Mouse (Mus musculus): ENCODE measurements at regions not wholly inside any gene's neighbourhood (a gene's known extent, or its start where the extent isn't known, plus 50 kb on each side); places are given as distances from the start of the nearest gene placed in this dataset.

DNA sequence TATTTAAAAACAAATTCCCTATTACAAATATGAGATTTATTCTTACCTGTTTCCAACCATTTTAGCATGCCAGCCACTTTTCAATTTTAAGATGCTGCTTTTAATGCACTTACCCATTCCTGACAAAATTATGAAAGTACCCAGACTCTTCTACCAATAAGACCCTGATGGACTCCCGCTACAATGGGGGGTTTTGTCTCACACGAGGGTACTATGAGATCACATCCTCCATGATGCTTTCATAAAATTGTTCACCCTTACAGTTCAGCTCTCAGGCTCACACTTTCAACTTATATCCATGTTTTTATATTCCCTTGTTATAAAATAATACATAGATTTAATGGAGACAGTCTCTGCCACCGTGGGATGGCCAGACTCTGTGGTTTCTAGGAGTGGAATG, 68.1 kb upstream of the Adamts18 start:
- H3K27me3 ChIP-seq (replicated peaks): no peaks in the 10 kb centered on the region
- H3K4me3 ChIP-seq: no peak overlapping the region
- no peaks in the 10 kb centered on the region for H3K36me3 ChIP-seq
- H3K9me3 ChIP-seq (replicated peaks): no peaks in the 10 kb centered on the region
- H3K4me1 ChIP-seq (replicated peaks): no peaks in the 10 kb centered on the region
- no peak overlapping the region for H3K4me2 ChIP-seq
- 74% methylated on average over 3 of the region's 3 CpGs for WGBS
- H3K9ac ChIP-seq: no peak overlapping the region
- ATAC-seq (ENCODE audit: insufficient number of reproducible peaks, low FRiP score): no peak
- no peak overlapping the region for H3K27ac ChIP-seq (ENCODE audit: poor library complexity, severe bottlenecking)

DNA sequence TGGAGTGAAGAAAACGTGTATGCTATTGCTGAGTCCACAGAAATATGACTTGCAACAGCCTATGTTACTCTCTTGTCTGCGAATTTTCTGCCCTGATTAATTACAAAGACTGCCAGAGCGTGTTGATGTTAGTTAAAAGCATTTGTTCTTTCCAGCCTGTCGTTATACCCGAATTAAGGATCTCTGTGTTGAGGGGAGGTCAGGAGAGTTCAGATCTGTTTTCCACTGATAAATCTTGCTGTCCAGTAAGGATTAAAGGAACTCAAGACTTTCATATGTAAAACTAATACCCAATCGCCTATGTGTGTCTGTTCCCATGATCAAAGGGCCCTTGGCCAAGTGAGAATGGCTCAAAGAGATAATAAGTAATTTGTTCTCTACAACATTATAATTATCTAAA, 68.7 kb upstream of the Adamts18 start:
- ATAC-seq (ENCODE audit: insufficient number of reproducible peaks, low FRiP score): no peak
- no peak overlapping the region for H3K9ac ChIP-seq
- H3K27me3 ChIP-seq (replicated peaks): no peaks in the 10 kb centered on the region
- no peak overlapping the region for H3K27ac ChIP-seq (ENCODE audit: poor library complexity, severe bottlenecking)
- no peaks in the 10 kb centered on the region for H3K4me1 ChIP-seq (replicated peaks)
- H3K4me3 ChIP-seq: no peak overlapping the region
- WGBS: 55% methylated on average over 6 of the region's 6 CpGs
- no peaks in the 10 kb centered on the region for H3K36me3 ChIP-seq
- no peak overlapping the region for H3K4me2 ChIP-seq
- no peaks in the 10 kb centered on the region for H3K9me3 ChIP-seq (replicated peaks)

DNA sequence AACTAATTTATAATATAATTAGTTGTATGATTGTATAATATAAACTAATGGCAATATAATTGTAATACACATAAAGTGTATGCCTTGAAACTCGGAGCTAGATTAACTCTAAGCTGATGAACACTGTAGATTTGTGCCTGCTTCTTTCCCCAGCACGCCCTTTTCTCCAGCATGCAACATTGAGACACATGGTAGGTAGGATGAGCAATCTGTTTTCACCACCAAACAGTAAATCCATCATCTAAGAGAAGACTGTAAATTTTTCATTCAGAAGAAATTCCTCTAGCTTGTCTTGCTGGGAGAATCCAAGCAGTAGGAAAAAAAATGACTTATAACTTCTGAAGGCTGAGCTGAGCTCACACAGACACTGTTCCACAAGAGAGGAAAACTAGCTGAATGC, 71.8 kb upstream of the Adamts18 start:
- Histone ChIP-seq H3K27ac (ENCODE audit: poor library complexity, severe bottlenecking) (no peak overlapping the region), H3K4me3 (no peak overlapping the region), H3K9me3 (replicated peaks) (no peaks in the 10 kb centered on the region), H3K27me3 (replicated peaks) (no peaks in the 10 kb centered on the region), H3K4me2 (no peak overlapping the region), H3K9ac (no peak overlapping the region), H3K36me3 (no peaks in the 10 kb centered on the region), H3K4me1 (replicated peaks) (no peaks in the 10 kb centered on the region)
- no peak for ATAC-seq (ENCODE audit: insufficient number of reproducible peaks, low FRiP score)
- WGBS: 65% methylated on average over 2 of the region's 2 CpGs

GRCm38 (mm10) chr8:113923381-113923780, 74.8 kb upstream of the Adamts18 start:
- Histone ChIP-seq H3K27ac (ENCODE audit: poor library complexity, severe bottlenecking) (no peak overlapping the region), H3K4me1 (replicated peaks) (no peaks in the 10 kb centered on the region), H3K9ac (no peak overlapping the region), H3K27me3 (replicated peaks) (no peaks in the 10 kb centered on the region), H3K9me3 (replicated peaks) (no peaks in the 10 kb centered on the region), H3K4me3 (no peak overlapping the region), H3K4me2 (no peak overlapping the region), H3K36me3 (no peaks in the 10 kb centered on the region)
- ATAC-seq (ENCODE audit: insufficient number of reproducible peaks, low FRiP score): no peak
- 63% methylated on average over 3 of the region's 3 CpGs for WGBS

DNA sequence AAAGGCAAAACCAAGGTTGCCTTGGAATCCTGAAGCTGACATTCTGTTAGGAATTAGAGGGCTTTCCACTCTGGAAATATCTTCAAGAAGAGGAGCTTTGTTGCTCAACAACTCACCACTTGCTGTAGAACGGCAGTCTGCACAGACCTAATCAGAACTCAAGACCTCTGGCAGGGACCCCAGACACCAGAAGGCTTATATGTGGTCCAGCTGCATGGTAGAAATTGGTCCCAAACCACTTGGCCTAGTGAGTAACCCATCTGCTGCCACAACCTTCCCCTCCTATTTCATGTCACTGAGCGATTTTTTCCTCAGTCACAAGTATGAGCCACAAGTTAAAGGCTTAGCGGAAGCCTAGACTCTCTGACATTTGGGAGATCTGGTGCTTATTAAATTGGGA, 105.2 kb upstream of the Adamts18 start:
- no peak overlapping the region for H3K4me3 ChIP-seq
- H3K9me3 ChIP-seq (replicated peaks): no peaks in the 10 kb centered on the region
- no peak overlapping the region for H3K27ac ChIP-seq (ENCODE audit: poor library complexity, severe bottlenecking)
- ATAC-seq (ENCODE audit: insufficient number of reproducible peaks, low FRiP score): no peak
- no peak overlapping the region for H3K9ac ChIP-seq
- WGBS: 78% methylated on average over 3 of the region's 3 CpGs
- H3K36me3 ChIP-seq: no peaks in the 10 kb centered on the region
- no peaks in the 10 kb centered on the region for H3K27me3 ChIP-seq (replicated peaks)
- H3K4me1 ChIP-seq (replicated peaks): no peaks in the 10 kb centered on the region
- no peak overlapping the region for H3K4me2 ChIP-seq

DNA sequence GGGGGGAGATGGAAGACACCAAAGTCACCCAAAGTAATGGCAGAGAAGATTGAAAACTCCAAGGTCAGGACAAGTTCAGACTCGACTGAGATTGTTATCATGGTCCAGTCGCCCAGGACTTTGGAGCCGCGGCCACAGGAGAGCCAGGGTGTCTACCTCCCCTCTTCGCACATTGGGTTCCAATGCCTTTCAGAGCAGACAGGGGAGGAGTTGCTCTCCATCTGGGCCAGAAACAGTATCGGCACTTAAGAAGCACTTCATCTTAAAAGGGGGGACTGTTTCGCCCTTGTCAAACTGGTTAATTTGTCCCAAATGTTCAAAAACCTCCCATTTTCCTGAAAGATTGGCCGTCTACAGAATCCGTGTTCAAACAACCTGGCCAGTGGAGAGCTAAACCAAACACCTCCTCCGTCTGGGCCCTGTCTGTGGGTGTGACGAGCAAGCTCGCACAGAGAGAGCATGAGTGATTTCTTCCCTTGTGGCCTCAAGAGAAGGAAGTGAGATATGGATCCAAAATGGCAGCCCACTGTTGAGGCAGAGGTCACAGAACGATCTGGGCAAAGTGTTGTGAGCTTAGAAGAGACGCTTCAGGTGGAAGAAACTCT, 108.0 kb upstream of the Adamts18 start:
- no peak for ATAC-seq (ENCODE audit: insufficient number of reproducible peaks, low FRiP score)
- Histone ChIP-seq H3K4me2 (no peak overlapping the region), H3K36me3 (no peaks in the 10 kb centered on the region), H3K27ac (ENCODE audit: poor library complexity, severe bottlenecking) (no peak overlapping the region), H3K4me1 (replicated peaks) (no peaks in the 10 kb centered on the region), H3K4me3 (no peak overlapping the region), H3K9ac (no peak overlapping the region), H3K9me3 (replicated peaks) (no peaks in the 10 kb centered on the region), H3K27me3 (replicated peaks) (no peaks in the 10 kb centered on the region)
- WGBS: 75% methylated on average over 14 of the region's 14 CpGs

DNA sequence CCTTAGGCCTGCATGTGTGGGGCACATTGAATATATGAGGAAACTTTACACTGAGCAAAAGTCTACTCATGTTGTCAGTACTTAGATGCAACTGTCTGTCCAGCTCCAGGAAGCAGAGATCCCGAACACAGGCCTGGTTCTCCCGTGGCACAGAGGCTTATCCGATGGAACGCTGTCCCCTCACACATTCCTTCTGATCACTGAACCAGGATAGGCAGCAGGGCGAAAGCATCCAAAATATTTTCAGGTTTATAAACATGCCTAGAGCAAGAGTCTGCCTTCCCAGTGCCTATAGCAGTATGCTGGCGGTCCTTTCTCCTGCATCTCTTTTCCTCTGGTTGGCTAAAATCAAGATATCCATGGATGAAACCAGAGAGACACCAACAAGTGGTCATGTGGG, 109.3 kb upstream of the Adamts18 start:
- H3K9ac ChIP-seq: no peak overlapping the region
- WGBS: 52% methylated on average over 6 of the region's 6 CpGs
- ATAC-seq (ENCODE audit: insufficient number of reproducible peaks, low FRiP score): no peak
- no peaks in the 10 kb centered on the region for H3K36me3 ChIP-seq
- no peak overlapping the region for H3K4me3 ChIP-seq
- no peaks in the 10 kb centered on the region for H3K9me3 ChIP-seq (replicated peaks)
- H3K27ac ChIP-seq (ENCODE audit: poor library complexity, severe bottlenecking): no peak overlapping the region
- no peaks in the 10 kb centered on the region for H3K27me3 ChIP-seq (replicated peaks)
- H3K4me2 ChIP-seq: no peak overlapping the region
- H3K4me1 ChIP-seq (replicated peaks): no peaks in the 10 kb centered on the region

DNA sequence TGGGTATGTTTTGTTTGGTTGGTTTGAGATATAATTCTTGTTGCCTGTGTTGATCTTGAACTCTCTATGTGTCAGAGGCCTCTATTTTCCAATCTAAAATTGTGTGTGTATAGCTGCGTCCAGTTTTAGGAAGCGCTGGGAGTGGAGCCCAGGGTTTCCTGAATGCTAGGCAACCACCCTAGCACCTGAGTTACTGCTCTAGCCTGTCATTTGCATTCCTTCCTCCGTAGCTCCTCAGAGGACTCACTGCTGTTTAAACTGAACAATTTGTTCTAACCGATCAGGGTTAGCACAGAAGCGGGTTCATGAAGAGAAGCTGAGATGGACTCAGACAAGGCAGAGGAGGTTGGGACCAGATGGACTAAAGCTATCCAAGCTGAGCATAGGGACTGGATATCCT, 127.3 kb upstream of the Adamts18 start:
- Histone ChIP-seq H3K4me1 (replicated peaks) (no peaks in the 10 kb centered on the region), H3K9me3 (replicated peaks) (peaks cover 6% of the 10 kb centered on the region), H3K9ac (no peak overlapping the region), H3K36me3 (no peaks in the 10 kb centered on the region), H3K4me2 (no peak overlapping the region), H3K27me3 (replicated peaks) (peaks cover 22% of the 10 kb centered on the region), H3K4me3 (no peak overlapping the region), H3K27ac (ENCODE audit: poor library complexity, severe bottlenecking) (no peak overlapping the region)
- ATAC-seq (ENCODE audit: insufficient number of reproducible peaks, low FRiP score): no peak
- WGBS: 73% methylated on average over 5 of the region's 5 CpGs

DNA sequence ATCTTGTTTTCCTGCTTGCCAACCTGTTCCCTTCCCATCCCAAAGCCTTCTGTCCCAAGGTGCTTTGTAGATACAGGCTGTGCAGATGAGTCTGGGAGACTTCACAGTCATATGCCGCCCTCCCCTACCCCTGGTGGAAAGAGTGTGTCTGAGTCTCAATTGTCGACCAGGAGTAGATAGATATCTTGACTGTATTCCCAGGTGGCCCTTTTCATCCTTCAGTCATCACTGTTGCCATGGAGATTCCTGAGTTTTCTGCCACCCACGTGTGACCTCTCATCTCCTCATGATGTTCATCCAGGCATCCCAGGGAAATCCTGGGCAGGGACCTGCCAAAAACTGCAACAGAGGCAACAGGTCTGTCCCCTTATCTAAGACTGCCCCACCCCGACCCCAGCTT, 128.1 kb upstream of the Adamts18 start:
- Histone ChIP-seq H3K4me1 (replicated peaks) (no peaks in the 10 kb centered on the region), H3K9ac (no peak overlapping the region), H3K36me3 (no peaks in the 10 kb centered on the region), H3K4me2 (no peak overlapping the region), H3K27ac (ENCODE audit: poor library complexity, severe bottlenecking) (no peak overlapping the region), H3K9me3 (replicated peaks) (peaks cover 6% of the 10 kb centered on the region), H3K4me3 (no peak overlapping the region), H3K27me3 (replicated peaks) (peaks cover 30% of the 10 kb centered on the region)
- no peak for ATAC-seq (ENCODE audit: insufficient number of reproducible peaks, low FRiP score)
- 30% methylated on average over 4 of the region's 4 CpGs for WGBS

DNA sequence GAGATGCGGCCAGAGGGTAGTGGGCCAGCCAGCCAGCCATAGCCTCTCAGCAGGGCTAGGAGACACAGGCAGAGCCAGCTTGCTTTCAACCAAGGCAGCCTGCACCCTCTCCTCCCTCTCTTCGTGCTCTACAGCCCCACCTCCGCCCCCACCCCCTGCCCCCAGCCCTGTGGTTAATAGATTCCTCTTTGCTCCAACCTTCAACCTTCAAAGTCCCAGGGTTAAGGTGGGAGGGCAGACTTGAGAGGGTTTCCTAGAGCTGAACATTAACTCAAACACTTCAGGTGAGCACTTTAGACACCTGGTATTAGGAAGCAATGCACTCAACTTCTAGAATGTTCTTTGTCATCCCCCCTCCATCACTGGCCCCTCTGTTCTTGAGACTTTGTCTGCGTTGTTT, 128.5 kb upstream of the Adamts18 start:
- WGBS: 36% methylated on average over 4 of the region's 4 CpGs
- ATAC-seq (ENCODE audit: insufficient number of reproducible peaks, low FRiP score): no peak
- H3K27me3 ChIP-seq (replicated peaks): peaks cover 35% of the 10 kb centered on the region

GRCm38 (mm10) chr8:113978946-113979345, 130.4 kb upstream of the Adamts18 start:
- Histone ChIP-seq H3K9ac (no peak overlapping the region), H3K4me3 (no peak overlapping the region), H3K27me3 (replicated peaks) (peaks cover 53% of the 10 kb centered on the region), H3K4me2 (no peak overlapping the region), H3K36me3 (no peaks in the 10 kb centered on the region), H3K27ac (ENCODE audit: poor library complexity, severe bottlenecking) (no peak overlapping the region), H3K4me1 (replicated peaks) (no peaks in the 10 kb centered on the region), H3K9me3 (replicated peaks) (peaks cover 6% of the 10 kb centered on the region)
- no peak for ATAC-seq (ENCODE audit: insufficient number of reproducible peaks, low FRiP score)
- 45% methylated on average over 9 of the region's 9 CpGs for WGBS

More for the DNA sequence above, 128.5 kb upstream of the Adamts18 start:
- Histone ChIP-seq H3K36me3 (no peaks in the 10 kb centered on the region), H3K4me1 (replicated peaks) (no peaks in the 10 kb centered on the region), H3K27ac (ENCODE audit: poor library complexity, severe bottlenecking) (no peak overlapping the region), H3K4me3 (no peak overlapping the region), H3K4me2 (no peak overlapping the region), H3K9me3 (replicated peaks) (peaks cover 6% of the 10 kb centered on the region), H3K9ac (no peak overlapping the region)

GRCm38 (mm10) chr8:113979837-113980236, 131.3 kb upstream of the Adamts18 start:
- Histone ChIP-seq H3K36me3 (no peaks in the 10 kb centered on the region), H3K27me3 (replicated peaks) (peaks cover 59% of the 10 kb centered on the region), H3K4me3 (no peak overlapping the region), H3K4me1 (replicated peaks) (no peaks in the 10 kb centered on the region), H3K27ac (ENCODE audit: poor library complexity, severe bottlenecking) (no peak overlapping the region), H3K4me2 (no peak overlapping the region), H3K9ac (no peak overlapping the region), H3K9me3 (replicated peaks) (peaks cover 6% of the 10 kb centered on the region)
- 87% methylated on average over 5 of the region's 5 CpGs for WGBS
- ATAC-seq (ENCODE audit: insufficient number of reproducible peaks, low FRiP score): no peak

Data from heart, embryonic 12.5 days (tissue).